Mouse (Mus musculus) stomach, embryonic 15.5 days (tissue): ENCODE measurements around the gene Sh3d21. TPM values are rescaled to one million over a fixed set of nuclear protein-coding genes. Genes with fewer than 3 reads are reported as not detected.

Source experiments
- ATAC-seq: fragments of 200-750 bp; cut with Nextera tagmentation; 2 replicates; pipeline ENCODE4 v1.8.0; 2017; ENCODE audit warnings: low read depth, moderate number of reproducible peaks, moderate TSS enrichment; ENCODE audit not compliant: insufficient read depth, low FRiP score
- H3K27ac ChIP-seq: fragments of 300-500 bp; sonication (generic); 2 replicates; pipeline ENCODE4 v1.5.1; 2015; ENCODE audit warnings: mild to moderate bottlenecking, inconsistent platforms
- H3K27me3 ChIP-seq: fragments of 300-500 bp; sonication (generic); replicated peaks from 2 replicates; pipeline ENCODE4 v1.6.1; 2015; ENCODE audit warnings: inconsistent platforms
- H3K36me3 ChIP-seq: fragments of 300-500 bp; sonication (generic); 2 replicates; pipeline ENCODE4 v1.6.1; 2015; ENCODE audit warnings: inconsistent platforms
- H3K4me1 ChIP-seq: fragments of 300-500 bp; sonication (generic); 2 replicates; pipeline ENCODE4 v1.6.1; 2015; ENCODE audit warnings: inconsistent platforms
- H3K4me2 ChIP-seq: fragments of 300-500 bp; sonication (generic); 2 replicates; pipeline ENCODE4 v1.6.1; 2015; ENCODE audit warnings: mild to moderate bottlenecking, inconsistent platforms
- H3K4me3 ChIP-seq: fragments of 300-500 bp; sonication (generic); replicated peaks from 2 replicates; pipeline ENCODE4 v1.5.1; 2015; ENCODE audit warnings: inconsistent platforms
- H3K9ac ChIP-seq: fragments of 300-500 bp; sonication (generic); 2 replicates; pipeline ENCODE4 v1.6.1; 2015; ENCODE audit warnings: inconsistent platforms
- H3K9me3 ChIP-seq: fragments of 300-500 bp; sonication (generic); 2 replicates; pipeline ENCODE4 v1.6.1; 2016; ENCODE audit warnings: inconsistent platforms
- WGBS: fragments of 180-500 bp; shearing (Covaris S2); methylation state at CpG from one replicate; pipeline ENCODE4 v1.1.7; 2015; 5-methylcytosine and 5-hydroxymethylcytosine counted together
- polyA plus RNA-seq: library from polyadenylated mRNA; unstranded; fragments of >200 nt; fragmentation: Nextera tagmentation; extraction: Ambion mirVana; gene quantifications from 2 replicates; pipeline ENCODE4 v1.2.1, GENCODE M21; 2015

Sh3d21 gene
- polyA plus RNA-seq, 1 experiment from 2014 or later = 7.4 TPM

- Histone ChIP-seq H3K4me2 (no peak overlapping the region), H3K4me3 (no peak overlapping the region), H3K9me3 (no peaks in the 10 kb centered on the region), H3K9ac (no peak overlapping the region), H3K27ac (no peak overlapping the region), H3K4me1 (peaks cover 27% of the 10 kb centered on the region), H3K36me3 (peaks cover 32% of the 10 kb centered on the region), H3K27me3 (no peaks in the 10 kb centered on the region)
- WGBS = 94% methylated on average over 4 of the region's 4 CpGs
- no peak for ATAC-seq
These were observed 29.1 kb downstream of the Sh3d21 start for GRCm38 (mm10) chr4:126134236-126134635.

- Histone ChIP-seq H3K4me1 (peaks cover 27% of the 10 kb centered on the region), H3K9me3 (no peaks in the 10 kb centered on the region), H3K4me3 (no peak overlapping the region), H3K4me2 (no peak overlapping the region), H3K9ac (no peak overlapping the region), H3K27me3 (no peaks in the 10 kb centered on the region), H3K36me3 (peaks cover 34% of the 10 kb centered on the region), H3K27ac (peak overlapping the region; percentile 44; the same call in 1 of the 2 replicates)
- ATAC-seq = no peak
- WGBS = 59% methylated on average over 6 of the region's 6 CpGs
These were observed 30.5 kb downstream of the Sh3d21 start for GRCm38 (mm10) chr4:126132636-126133264.

- Histone ChIP-seq H3K4me3 (no peak overlapping the region), H3K36me3 (peaks cover 31% of the 10 kb centered on the region), H3K27me3 (no peaks in the 10 kb centered on the region), H3K9me3 (no peaks in the 10 kb centered on the region), H3K27ac (peak overlapping the region; percentile 67), H3K4me2 (no peak overlapping the region), H3K4me1 (peaks cover 27% of the 10 kb centered on the region), H3K9ac (no peak overlapping the region)
- no peak for ATAC-seq
- WGBS = 49% methylated on average over 10 of the region's 10 CpGs
These were observed 31.8 kb downstream of the Sh3d21 start for GRCm38 (mm10) chr4:126131290-126132121.

- no peak overlapping the region for H3K9ac ChIP-seq
- H3K9me3 ChIP-seq = no peaks in the 10 kb centered on the region
These were observed 32.8 kb downstream of the Sh3d21 start for GRCm38 (mm10) chr4:126130502-126130901.

GRCm38 (mm10) chr4:126123309-126124040, 39.8 kb downstream of the Sh3d21 start:
- 81% methylated on average over 10 of the region's 10 CpGs for WGBS

More at GRCm38 (mm10) chr4:126130502-126130901, 32.8 kb downstream of the Sh3d21 start:
- H3K4me1 ChIP-seq = peaks cover 27% of the 10 kb centered on the region
- H3K27ac ChIP-seq = peak overlapping the region; percentile 83
- peak; percentile 41; the same call in 1 of the 2 replicates for ATAC-seq
- H3K27me3 ChIP-seq = no peaks in the 10 kb centered on the region
- no peak overlapping the region for H3K4me3 ChIP-seq
- peaks cover 28% of the 10 kb centered on the region for H3K36me3 ChIP-seq
- peak overlapping the region; percentile 24; the same call in 1 of the 2 replicates for H3K4me2 ChIP-seq
- 39% methylated on average over 11 of the region's 11 CpGs for WGBS

GRCm38 (mm10) chr4:126120506-126120905, 42.8 kb downstream of the Sh3d21 start:
- peaks cover 23% of the 10 kb centered on the region for H3K36me3 ChIP-seq
- H3K9me3 ChIP-seq = no peaks in the 10 kb centered on the region
- no peak overlapping the region for H3K4me3 ChIP-seq
- peaks cover 9% of the 10 kb centered on the region for H3K4me1 ChIP-seq
- no peak for ATAC-seq
- H3K27ac ChIP-seq = no peak overlapping the region
- WGBS = 93% methylated on average over 2 of the region's 2 CpGs
- H3K27me3 ChIP-seq = no peaks in the 10 kb centered on the region
- H3K9ac ChIP-seq = no peak overlapping the region
- H3K4me2 ChIP-seq = no peak overlapping the region

More at GRCm38 (mm10) chr4:126123309-126124040, 39.8 kb downstream of the Sh3d21 start:
- H3K27ac ChIP-seq = no peak overlapping the region
- H3K9me3 ChIP-seq = no peaks in the 10 kb centered on the region
- H3K36me3 ChIP-seq = peaks cover 32% of the 10 kb centered on the region
- no peaks in the 10 kb centered on the region for H3K4me1 ChIP-seq
- no peak overlapping the region for H3K4me3 ChIP-seq
- no peak overlapping the region for H3K9ac ChIP-seq
- no peak overlapping the region for H3K4me2 ChIP-seq
- no peaks in the 10 kb centered on the region for H3K27me3 ChIP-seq
- no peak for ATAC-seq

- H3K9ac ChIP-seq = no peak overlapping the region
- H3K4me1 ChIP-seq = peaks cover 11% of the 10 kb centered on the region
- no peak for ATAC-seq
- no peak overlapping the region for H3K4me3 ChIP-seq
- no peaks in the 10 kb centered on the region for H3K27me3 ChIP-seq
- WGBS = 86% methylated on average over 5 of the region's 5 CpGs
- H3K4me2 ChIP-seq = no peak overlapping the region
- H3K27ac ChIP-seq = no peak overlapping the region
- H3K36me3 ChIP-seq = peaks cover 20% of the 10 kb centered on the region
- H3K9me3 ChIP-seq = no peaks in the 10 kb centered on the region
These were observed 43.2 kb downstream of the Sh3d21 start for GRCm38 (mm10) chr4:126120052-126120451.

GRCm38 (mm10) chr4:126119051-126119450, 44.2 kb downstream of the Sh3d21 start:
- Histone ChIP-seq H3K4me2 (no peak overlapping the region), H3K36me3 (0 out of 2 replicates have a peak, but pooled peaks cover 12% of the 10 kb centered on the region), H3K4me3 (no peak overlapping the region), H3K9me3 (no peaks in the 10 kb centered on the region), H3K27me3 (no peaks in the 10 kb centered on the region), H3K9ac (no peak overlapping the region), H3K27ac (no peak overlapping the region), H3K4me1 (peaks cover 11% of the 10 kb centered on the region)
- no peak for ATAC-seq
- 86% methylated on average over 1 of the region's 1 CpGs for WGBS

- H3K4me1 ChIP-seq = peaks cover 14% of the 10 kb centered on the region
- H3K9ac ChIP-seq = no peak overlapping the region
- no peaks in the 10 kb centered on the region for H3K27me3 ChIP-seq
- H3K9me3 ChIP-seq = no peaks in the 10 kb centered on the region
- H3K4me3 ChIP-seq = no peak overlapping the region
- no peak for ATAC-seq
- 91% methylated on average over 4 of the region's 4 CpGs for WGBS
- H3K4me2 ChIP-seq = no peak overlapping the region
- peaks cover 10% of the 10 kb centered on the region; the same call in 1 of the 2 replicates for H3K36me3 ChIP-seq
- no peak overlapping the region for H3K27ac ChIP-seq
These were observed 44.6 kb downstream of the Sh3d21 start for GRCm38 (mm10) chr4:126118651-126119050.

- Histone ChIP-seq H3K27ac (no peak overlapping the region), H3K9me3 (no peaks in the 10 kb centered on the region), H3K4me2 (no peak overlapping the region), H3K4me1 (peaks cover 15% of the 10 kb centered on the region), H3K4me3 (no peak overlapping the region), H3K27me3 (no peaks in the 10 kb centered on the region), H3K9ac (no peak overlapping the region), H3K36me3 (peaks cover 8% of the 10 kb centered on the region; the same call in 1 of the 2 replicates)
- WGBS = 80% methylated on average over 8 of the region's 8 CpGs
- no peak for ATAC-seq
These were observed 46.2 kb downstream of the Sh3d21 start for GRCm38 (mm10) chr4:126117116-126117515.

- Histone ChIP-seq H3K4me3 (no peak overlapping the region), H3K9me3 (no peaks in the 10 kb centered on the region), H3K36me3 (peaks cover 3% of the 10 kb centered on the region; the same call in 1 of the 2 replicates), H3K27me3 (no peaks in the 10 kb centered on the region), H3K4me2 (no peak overlapping the region), H3K9ac (no peak overlapping the region), H3K4me1 (peaks cover 20% of the 10 kb centered on the region), H3K27ac (peak overlapping the region; percentile 9; the same call in 1 of the 2 replicates)
- 56% methylated on average over 6 of the region's 6 CpGs for WGBS
- 0 out of 2 replicates have a peak, but pooled peaks have one; percentile 21 for ATAC-seq
These were observed 47.3 kb downstream of the Sh3d21 start for GRCm38 (mm10) chr4:126115871-126116521.
